Mouse (Mus musculus): ENCODE results near the gene Ciita. TPM values are rescaled to one million over a fixed set of nuclear protein-coding genes. Genes with fewer than 3 reads are reported as not detected.

The Ciita gene
- total and polyA plus RNA-seq, 2 experiments from 2014 or later = 0.10 TPM; not detected in 1

DNA sequence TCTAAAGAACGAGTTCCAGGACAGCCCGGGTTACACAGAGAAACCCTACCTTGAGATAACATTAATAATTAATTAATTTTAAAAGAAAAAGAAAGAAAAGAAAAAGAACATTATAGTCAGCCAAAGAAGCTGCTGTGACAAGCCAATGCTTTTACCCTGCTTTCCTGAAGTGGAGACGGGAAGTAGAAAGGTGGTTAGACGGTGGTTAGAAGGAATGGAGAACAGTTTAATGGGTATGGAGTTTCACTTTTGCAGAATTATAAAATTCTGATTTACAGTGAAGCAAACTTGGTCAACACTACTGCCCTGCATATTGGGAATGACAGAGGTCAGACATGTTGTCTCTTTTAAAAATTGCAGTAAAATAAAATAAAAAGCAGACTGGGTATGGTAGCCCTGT lies 38.1 kb upstream of the Ciita start:
- Histone ChIP-seq H3K36me3 (ENCODE audit: insufficient read depth) (peaks cover 2% of the 10 kb centered on the region; the same call in 1 of the 2 replicates), H3K9me3 (ENCODE audit: low read length) (no peaks in the 10 kb centered on the region), H3K27ac (ENCODE audit: low read depth, low read length) (no peak overlapping the region), H3K4me3 (ENCODE audit: low read depth, low read length) (no peak overlapping the region), H3K4me1 (ENCODE audit: insufficient read depth) (peaks cover 9% of the 10 kb centered on the region), H3K9ac (no peak overlapping the region), H3K27me3 (ENCODE audit: insufficient read depth, low read length) (no peaks in the 10 kb centered on the region), H3K4me2 (ENCODE audit: low read depth) (no peak overlapping the region)
- 89% methylated on average over 4 of the region's 4 CpGs for WGBS
- TF ChIP-seq CTCF (IDR thresholded peaks at IDR 0.05; ENCODE audit: low read depth) = no peak
- no peak for DNase-seq
- ATAC-seq = no peak

DNA sequence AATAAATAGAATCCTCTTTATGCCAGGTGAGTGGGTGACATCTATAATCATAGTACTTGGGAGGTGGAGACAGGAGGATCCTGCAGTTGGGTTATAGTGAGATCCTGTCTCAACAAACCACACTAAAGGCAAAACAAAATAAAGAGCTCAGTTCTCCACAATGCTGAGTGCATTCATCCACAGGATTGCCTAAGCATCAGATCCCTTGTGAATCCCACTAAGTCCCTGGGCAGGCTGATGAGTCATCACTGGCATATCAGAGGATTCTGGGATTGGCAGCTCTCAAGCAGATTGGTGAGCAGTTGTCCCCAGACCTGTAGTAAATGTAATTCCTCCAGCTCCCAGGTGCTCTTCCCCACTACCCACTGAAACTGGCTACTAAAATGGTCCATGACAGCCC lies 36.1 kb upstream of the Ciita start:
- H3K36me3 ChIP-seq (ENCODE audit: insufficient read depth) = peaks cover 2% of the 10 kb centered on the region; the same call in 1 of the 2 replicates
- DNase-seq = no peak

DNA sequence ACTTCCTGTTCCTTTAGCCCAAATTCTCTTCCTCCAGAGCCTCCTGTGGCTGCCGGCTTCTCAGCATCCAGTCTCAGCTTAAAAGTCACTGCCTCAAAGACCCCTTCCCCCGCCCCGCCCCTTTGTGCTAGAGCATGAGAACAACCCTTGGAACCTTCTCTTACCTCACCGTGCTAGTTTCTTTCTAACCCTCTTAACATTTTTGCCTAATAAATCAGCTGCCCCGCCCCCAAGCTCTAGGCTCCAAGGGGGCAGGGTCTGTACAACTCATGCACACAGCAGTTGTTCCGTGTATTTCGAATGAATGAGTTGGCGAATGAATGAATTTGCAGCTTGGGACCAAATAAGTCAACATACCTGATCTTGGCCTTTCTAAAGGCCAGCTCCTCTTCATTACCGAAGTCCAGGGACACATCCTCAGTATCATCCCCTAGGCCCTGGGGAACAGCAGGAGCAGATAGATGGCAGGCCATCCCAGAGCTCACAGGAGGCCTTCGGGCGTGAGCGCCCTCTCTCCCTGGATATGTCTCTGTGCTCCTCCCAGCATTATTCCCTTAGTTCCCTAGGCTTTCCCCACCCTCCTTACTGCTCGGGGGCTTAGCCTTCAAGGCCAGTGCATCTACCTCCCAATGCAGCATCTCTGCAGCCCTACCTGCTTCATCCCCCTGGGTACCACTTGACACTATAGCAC lies 33.1 kb upstream of the Ciita start:
- no peaks in the 10 kb centered on the region for H3K27me3 ChIP-seq (ENCODE audit: insufficient read depth, low read length)
- H3K4me3 ChIP-seq (ENCODE audit: low read depth, low read length) = peak overlapping the region; percentile 60
- peak overlapping the region; percentile 91 for H3K27ac ChIP-seq (ENCODE audit: low read depth, low read length)
- TF ChIP-seq CTCF (IDR thresholded peaks at IDR 0.05; ENCODE audit: low read depth) = no peak
- H3K9me3 ChIP-seq (ENCODE audit: low read length) = no peaks in the 10 kb centered on the region
- peak; percentile 85 for ATAC-seq
- H3K4me2 ChIP-seq (ENCODE audit: low read depth) = peak overlapping the region; percentile 81
- WGBS = 10% methylated on average over 13 of the region's 13 CpGs
- peaks cover 14% of the 10 kb centered on the region for H3K4me1 ChIP-seq (ENCODE audit: insufficient read depth)
- peak; percentile 53 for DNase-seq
- H3K36me3 ChIP-seq (ENCODE audit: insufficient read depth) = no peaks in the 10 kb centered on the region
- H3K9ac ChIP-seq = peak overlapping the region; percentile 82

More for the DNA sequence above, 36.1 kb upstream of the Ciita start:
- Histone ChIP-seq H3K27me3 (ENCODE audit: insufficient read depth, low read length) (no peaks in the 10 kb centered on the region), H3K4me2 (ENCODE audit: low read depth) (no peak overlapping the region), H3K9ac (no peak overlapping the region), H3K4me3 (ENCODE audit: low read depth, low read length) (no peak overlapping the region), H3K9me3 (ENCODE audit: low read length) (no peaks in the 10 kb centered on the region), H3K4me1 (ENCODE audit: insufficient read depth) (peaks cover 14% of the 10 kb centered on the region), H3K27ac (ENCODE audit: low read depth, low read length) (no peak overlapping the region)
- no peak for ATAC-seq
- TF ChIP-seq CTCF (IDR thresholded peaks at IDR 0.05; ENCODE audit: low read depth) = no peak

DNA sequence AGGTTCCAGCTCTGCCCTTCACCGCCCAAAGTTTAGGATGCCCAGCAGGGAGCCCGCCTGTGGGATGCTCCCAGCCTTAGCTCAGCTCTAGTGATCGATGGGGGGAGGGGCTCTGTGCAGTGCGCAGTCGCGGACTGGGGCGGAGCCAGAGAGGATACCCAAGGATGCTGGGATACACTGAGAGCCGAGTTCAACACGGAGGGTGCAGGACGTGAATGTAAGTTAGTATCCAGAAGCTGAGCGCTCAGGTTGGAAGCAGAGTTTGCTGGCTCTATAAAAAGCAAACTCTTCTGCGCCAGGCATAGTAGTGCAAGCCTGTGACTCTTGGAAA lies 32.6 kb upstream of the Ciita start, which contains the start of gene Tvp23a:
Gene Tvp23a, minus strand, starts transcription at position 99 of the 331 bp plus-strand sequence.
- peak; percentile 94 for DNase-seq
- Histone ChIP-seq H3K9ac (peak within 1 kb of the TSS; percentile 82), H3K27ac (ENCODE audit: low read depth, low read length) (peak within 1 kb of the TSS; percentile 91), H3K4me2 (ENCODE audit: low read depth) (peak within 1 kb of the TSS; percentile 81), H3K36me3 (ENCODE audit: insufficient read depth) (no peaks in the 10 kb centered on the region), H3K4me3 (ENCODE audit: low read depth, low read length) (peak within 1 kb of the TSS; percentile 60), H3K9me3 (ENCODE audit: low read length) (no peaks in the 10 kb centered on the region), H3K27me3 (ENCODE audit: insufficient read depth, low read length) (no peaks in the 10 kb centered on the region), H3K4me1 (ENCODE audit: insufficient read depth) (peaks cover 14% of the 10 kb centered on the region)
- 2% methylated on average over 12 of the region's 12 CpGs for WGBS
- peak; percentile 99 for ATAC-seq
- TF ChIP-seq CTCF (IDR thresholded peaks at IDR 0.05; ENCODE audit: low read depth) = peak; percentile 39

DNA sequence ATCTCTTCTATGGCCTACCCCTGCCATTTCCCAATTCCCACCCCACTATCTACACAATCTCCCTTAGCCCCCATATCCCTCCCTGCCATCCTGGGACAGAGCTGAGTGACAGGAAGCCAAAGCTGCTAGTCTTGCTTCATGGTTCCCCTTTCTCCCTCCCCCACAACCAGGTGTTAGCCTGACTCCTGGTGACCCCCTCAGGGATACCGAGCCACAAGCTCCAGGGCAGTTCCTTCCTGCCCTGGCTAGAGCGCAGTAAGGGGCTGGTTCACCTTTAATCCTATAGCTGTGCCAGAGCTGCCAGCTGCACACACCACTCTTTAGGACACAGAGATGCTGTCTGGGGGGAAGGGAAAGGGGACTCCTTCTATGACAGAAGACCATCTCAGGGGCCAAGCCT lies 32.1 kb upstream of the Ciita start:
- peak overlapping the region; percentile 82 for H3K9ac ChIP-seq
- no peak overlapping the region for H3K27ac ChIP-seq (ENCODE audit: low read depth, low read length)
- ATAC-seq = no peak
- DNase-seq = no peak
- H3K9me3 ChIP-seq (ENCODE audit: low read length) = no peaks in the 10 kb centered on the region
- no peak for TF ChIP-seq CTCF (IDR thresholded peaks at IDR 0.05; ENCODE audit: low read depth)
- no peaks in the 10 kb centered on the region for H3K36me3 ChIP-seq (ENCODE audit: insufficient read depth)
- H3K4me3 ChIP-seq (ENCODE audit: low read depth, low read length) = peak overlapping the region; percentile 60
- WGBS = 68% methylated on average over 2 of the region's 2 CpGs
- H3K4me1 ChIP-seq (ENCODE audit: insufficient read depth) = peaks cover 14% of the 10 kb centered on the region
- peak overlapping the region; percentile 81 for H3K4me2 ChIP-seq (ENCODE audit: low read depth)
- no peaks in the 10 kb centered on the region for H3K27me3 ChIP-seq (ENCODE audit: insufficient read depth, low read length)

DNA sequence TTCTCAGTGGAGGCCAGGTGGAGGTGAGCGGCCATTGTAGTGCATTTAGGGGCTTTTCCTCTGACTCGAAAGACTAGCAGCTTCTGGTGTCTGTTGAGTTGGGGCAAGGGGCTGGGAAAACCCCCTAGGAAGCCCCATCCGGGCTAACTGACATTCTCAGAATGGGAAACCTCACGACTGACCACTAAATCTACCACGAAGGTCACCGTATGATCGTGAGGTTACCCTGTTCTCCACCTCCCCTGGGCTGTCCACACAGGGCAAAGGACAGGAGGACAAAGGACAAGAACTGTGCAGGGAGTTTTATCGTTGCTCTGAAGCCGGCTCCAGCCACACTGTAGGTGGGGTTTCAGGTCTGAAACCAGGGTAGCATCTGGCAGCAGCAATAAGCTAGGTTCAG lies 30.9 kb upstream of the Ciita start:
- no peaks in the 10 kb centered on the region for H3K9me3 ChIP-seq (ENCODE audit: low read length)
- H3K4me1 ChIP-seq (ENCODE audit: insufficient read depth) = peaks cover 14% of the 10 kb centered on the region
- H3K4me3 ChIP-seq (ENCODE audit: low read depth, low read length) = no peak overlapping the region
- no peak for TF ChIP-seq CTCF (IDR thresholded peaks at IDR 0.05; ENCODE audit: low read depth)
- DNase-seq (no peak), ATAC-seq (no peak)
- H3K27me3 ChIP-seq (ENCODE audit: insufficient read depth, low read length) = no peaks in the 10 kb centered on the region
- no peaks in the 10 kb centered on the region for H3K36me3 ChIP-seq (ENCODE audit: insufficient read depth)
- H3K9ac ChIP-seq = no peak overlapping the region
- no peak overlapping the region for H3K27ac ChIP-seq (ENCODE audit: low read depth, low read length)
- no peak overlapping the region for H3K4me2 ChIP-seq (ENCODE audit: low read depth)
- 90% methylated on average over 9 of the region's 9 CpGs for WGBS

DNA sequence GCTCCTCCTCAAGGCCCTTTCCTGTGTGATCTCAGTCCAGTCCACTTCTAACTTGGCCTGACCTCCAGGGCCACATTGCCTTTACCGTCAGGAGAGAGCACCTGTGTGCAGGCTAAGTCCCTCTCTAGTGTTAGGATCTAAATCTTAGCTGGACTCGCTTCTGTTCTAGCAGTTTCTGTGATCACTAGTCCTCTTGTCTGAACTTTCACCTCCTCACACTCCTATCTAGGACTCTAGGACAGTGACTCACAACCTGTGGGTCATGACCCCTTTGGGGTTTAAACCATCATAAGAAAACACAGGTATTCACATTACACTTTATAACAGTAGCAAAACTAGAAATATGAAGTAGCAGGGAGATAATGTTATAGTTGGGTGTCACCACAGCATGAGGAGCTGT lies 28.0 kb upstream of the Ciita start:
- H3K9ac ChIP-seq = no peak overlapping the region
- no peak for ATAC-seq
- 83% methylated on average over 2 of the region's 2 CpGs for WGBS
- H3K4me3 ChIP-seq (ENCODE audit: low read depth, low read length) = no peak overlapping the region
- no peak for TF ChIP-seq CTCF (IDR thresholded peaks at IDR 0.05; ENCODE audit: low read depth)
- H3K4me1 ChIP-seq (ENCODE audit: insufficient read depth) = peaks cover 5% of the 10 kb centered on the region; the same call in 1 of the 2 replicates
- no peaks in the 10 kb centered on the region for H3K27me3 ChIP-seq (ENCODE audit: insufficient read depth, low read length)
- no peaks in the 10 kb centered on the region for H3K9me3 ChIP-seq (ENCODE audit: low read length)
- H3K36me3 ChIP-seq (ENCODE audit: insufficient read depth) = no peaks in the 10 kb centered on the region
- DNase-seq = no peak
- H3K27ac ChIP-seq (ENCODE audit: low read depth, low read length) = no peak overlapping the region
- no peak overlapping the region for H3K4me2 ChIP-seq (ENCODE audit: low read depth)
